Mouse (Mus musculus) limb, embryonic 14.5 days (tissue): Measurements from ENCODE around the gene Tpbgl. TPM values are rescaled to one million over a fixed set of nuclear protein-coding genes. Genes with fewer than 3 reads are reported as not detected.
A peak's percentile ranks its signal among the peaks of the same experiment; 100 is the strongest.

ENCODE experiments used
- ATAC-seq: fragments of 200-750 bp; cut with Nextera tagmentation; 2 replicates; pipeline ENCODE4 v1.8.0; 2017; ENCODE audit warnings: low read depth, moderate number of reproducible peaks, moderate TSS enrichment; ENCODE audit not compliant: low FRiP score
- DNase-seq: peaks from one replicate; pipeline ENCODE4 v3.0.0-alpha.2; 2015; ENCODE audit warnings: low spot score
- H3K27ac ChIP-seq: fragments of 300-500 bp; sonication (generic); replicated peaks from 2 replicates; pipeline ENCODE4 v1.5.1; 2014; ENCODE audit warnings: low read depth, mild to moderate bottlenecking, low read length, moderate library complexity, mixed read lengths
- H3K27me3 ChIP-seq: fragments of 300-500 bp; sonication (generic); 2 replicates; pipeline ENCODE4 v1.6.1; 2014; ENCODE audit warnings: low read length, mixed read lengths; ENCODE audit not compliant: control insufficient read depth, insufficient read depth
- H3K36me3 ChIP-seq: fragments of 300-500 bp; sonication (generic); 2 replicates; pipeline ENCODE4 v1.6.1; 2014; ENCODE audit warnings: mild to moderate bottlenecking, low read length, moderate library complexity, mixed read lengths; ENCODE audit not compliant: control insufficient read depth, insufficient read depth
- H3K4me1 ChIP-seq: fragments of 300-500 bp; sonication (generic); 2 replicates; pipeline ENCODE4 v1.6.1; 2014; ENCODE audit warnings: antibody characterized with exemption, low read length, mixed read lengths; ENCODE audit not compliant: control insufficient read depth, insufficient read depth
- H3K4me2 ChIP-seq: fragments of 300-500 bp; sonication (generic); replicated peaks from 2 replicates; pipeline ENCODE4 v1.6.1; 2014; ENCODE audit warnings: low read depth, mild to moderate bottlenecking, low read length, moderate library complexity; ENCODE audit not compliant: severe bottlenecking
- H3K4me3 ChIP-seq: fragments of 300-500 bp; sonication (generic); replicated peaks from 2 replicates; pipeline ENCODE4 v1.5.1; 2014; ENCODE audit warnings: low read length
- H3K9ac ChIP-seq: fragments of 300-500 bp; sonication (generic); 2 replicates; pipeline ENCODE4 v1.6.1; 2014; ENCODE audit warnings: mild to moderate bottlenecking, low read depth, low read length, moderate library complexity; ENCODE audit not compliant: severe bottlenecking
- H3K9me3 ChIP-seq: fragments of 300-500 bp; sonication (generic); 2 replicates; pipeline ENCODE4 v1.6.1; 2016; ENCODE audit warnings: low read length; ENCODE audit not compliant: control insufficient read depth
- POLR2A ChIP-seq: fragments of 200-500 bp; IDR thresholded peaks from 2 replicates; pipeline ENCODE4 v1.8.0; 2012; ENCODE audit warnings: inconsistent platforms, mild to moderate bottlenecking, moderate library complexity, borderline replicate concordance; ENCODE audit not compliant: insufficient read depth, insufficient read length; ENCODE audit errors: extremely low read depth
- WGBS: fragments of 180-500 bp; shearing (Covaris S2); extraction: QIAGEN DNeasy Blood & Tissue Kit; methylation state at CpG from one replicate; pipeline ENCODE4 v1.1.7; 2014; 5-methylcytosine and 5-hydroxymethylcytosine counted together
- polyA plus RNA-seq, 2 experiments: library from polyadenylated mRNA; depleted of rRNA in 1 of 2; stranded (reverse) in 1 of 2; unstranded in 1 of 2; fragments of >200 nt; fragmentation: Nextera tagmentation in 1 of 2; extraction: Ambion mirVana in 1 of 2; gene quantifications; 2 replicates each; pipeline versions ENCODE4 v1.2.1 to v1.2.3; 2012 to 2014

Gene Tpbgl
- 0.73 and 0.86 TPM in 2 replicates for polyA plus RNA-seq (2012; rRNA removed)
- polyA plus RNA-seq (2014; fragmentation: Nextera tagmentation; extraction: Ambion mirVana) = 0.45 and 0.48 TPM in 2 replicates

GRCm38 (mm10) chr7:99626376-99627270 is at the start of gene Tpbgl:
Gene Tpbgl, minus strand, starts transcription at chr7:99627103.
- H3K4me2 ChIP-seq = peak within 1 kb of the TSS; percentile 97
- no peaks in the 10 kb centered on the region for H3K36me3 ChIP-seq
- no peak within 1 kb of the TSS for H3K27ac ChIP-seq
- peak within 1 kb of the TSS; percentile 52 for H3K4me3 ChIP-seq
- H3K9ac ChIP-seq = peak within 1 kb of the TSS; percentile 38; the same call in 1 of the 2 replicates
- peaks cover 7% of the 10 kb centered on the region for H3K4me1 ChIP-seq
- no peak for TF ChIP-seq POLR2A
- peak; percentile 21; the same call in 1 of the 2 replicates for ATAC-seq
- no peaks in the 10 kb centered on the region for H3K9me3 ChIP-seq
- peaks cover 60% of the 10 kb centered on the region for H3K27me3 ChIP-seq
- DNase-seq = peak; percentile 50
- under 1% methylated on average over 37 of the region's 83 CpGs for WGBS

GRCm38 (mm10) chr7:99674890-99675289 is 48.0 kb upstream of the Tpbgl start:
- DNase-seq (no peak), ATAC-seq (no peak)
- no peaks in the 10 kb centered on the region for H3K9me3 ChIP-seq
- H3K27me3 ChIP-seq = no peaks in the 10 kb centered on the region
- H3K4me2 ChIP-seq = no peak overlapping the region
- 69% methylated on average over 3 of the region's 3 CpGs for WGBS
- no peak overlapping the region for H3K9ac ChIP-seq
- no peaks in the 10 kb centered on the region for H3K36me3 ChIP-seq
- H3K4me1 ChIP-seq = no peaks in the 10 kb centered on the region
- H3K4me3 ChIP-seq = no peak overlapping the region
- TF ChIP-seq POLR2A = no peak
- no peak overlapping the region for H3K27ac ChIP-seq

GRCm38 (mm10) chr7:99674209-99674608 is 47.3 kb upstream of the Tpbgl start:
- DNase-seq (no peak), ATAC-seq (no peak)
- H3K27me3 ChIP-seq = no peaks in the 10 kb centered on the region
- no peak overlapping the region for H3K27ac ChIP-seq
- H3K4me2 ChIP-seq = no peak overlapping the region
- no peaks in the 10 kb centered on the region for H3K9me3 ChIP-seq
- no peaks in the 10 kb centered on the region for H3K36me3 ChIP-seq
- no peak for TF ChIP-seq POLR2A
- H3K4me1 ChIP-seq = no peaks in the 10 kb centered on the region
- no peak overlapping the region for H3K9ac ChIP-seq
- no peak overlapping the region for H3K4me3 ChIP-seq
- WGBS = 74% methylated on average over 5 of the region's 5 CpGs

GRCm38 (mm10) chr7:99673188-99673587 is 46.3 kb upstream of the Tpbgl start:
- H3K9ac ChIP-seq = no peak overlapping the region
- H3K27me3 ChIP-seq = no peaks in the 10 kb centered on the region
- H3K4me2 ChIP-seq = no peak overlapping the region
- no peaks in the 10 kb centered on the region for H3K36me3 ChIP-seq
- WGBS = 79% methylated on average over 8 of the region's 8 CpGs
- no peaks in the 10 kb centered on the region for H3K9me3 ChIP-seq
- no peak overlapping the region for H3K4me3 ChIP-seq
- ATAC-seq (no peak), DNase-seq (no peak)
- no peak overlapping the region for H3K27ac ChIP-seq
- no peaks in the 10 kb centered on the region for H3K4me1 ChIP-seq
- no peak for TF ChIP-seq POLR2A

- 80% methylated on average over 9 of the region's 9 CpGs for WGBS
- Histone ChIP-seq H3K4me2 (no peak overlapping the region), H3K9ac (no peak overlapping the region), H3K4me3 (no peak overlapping the region), H3K36me3 (no peaks in the 10 kb centered on the region), H3K9me3 (no peaks in the 10 kb centered on the region), H3K4me1 (no peaks in the 10 kb centered on the region), H3K27me3 (no peaks in the 10 kb centered on the region), H3K27ac (no peak overlapping the region)
- DNase-seq (no peak), ATAC-seq (no peak)
- TF ChIP-seq POLR2A = no peak
These were observed 44.9 kb upstream of the Tpbgl start for GRCm38 (mm10) chr7:99671544-99672435.
